ENCODE assay signal across 8 mouse cellular contexts in genomic region chr1:182539023-182539940, GRCm38 (mm10). TPM values are rescaled to one million over a fixed set of nuclear protein-coding genes. Genes with fewer than 3 reads are reported as not detected.
DNase-seq lines count a peak whose midpoint lies in the region; ATAC-seq and TF ChIP-seq lines count a peak whose summit lies in the region.

No protein-coding gene starts in this region.

- WGBS in heart, embryonic 12.5 days: 19% methylated on average over 9 of the region's 9 CpGs
- 17% methylated on average over 9 of the region's 9 CpGs for WGBS in kidney, embryonic 15.5 days
- WGBS in limb, embryonic 15.5 days: 19% methylated on average over 9 of the region's 9 CpGs
- 17% methylated on average over 9 of the region's 9 CpGs for WGBS in midbrain, embryonic 16.5 days

- peak overlapping the region; percentile 66 for H3K4me2 ChIP-seq in heart, embryonic 12.5 days
- H3K4me2 ChIP-seq in kidney, embryonic 15.5 days: peak overlapping the region; percentile 65
- peak overlapping the region; percentile 54 for H3K4me2 ChIP-seq in limb, embryonic 15.5 days
- peak overlapping the region; percentile 60 for H3K4me2 ChIP-seq in midbrain, embryonic 16.5 days (ENCODE audit: low read length)

- no peaks in the 10 kb centered on the region for H3K27me3 ChIP-seq in heart, embryonic 12.5 days (replicated peaks)
- H3K27me3 ChIP-seq in kidney, embryonic 15.5 days: no peaks in the 10 kb centered on the region
- no peaks in the 10 kb centered on the region for H3K27me3 ChIP-seq in limb, embryonic 15.5 days
- H3K27me3 ChIP-seq in midbrain, embryonic 16.5 days (ENCODE audit: control insufficient read depth, insufficient read depth, low read depth, low read length): no peaks in the 10 kb centered on the region

- peak; percentile 88 for DNase-seq in CD4-positive helper T cell, adult 2 months (ENCODE audit: low read depth, low spot score)
- DNase-seq in brain, adult 2 months (ENCODE audit: low read depth, low spot score): peak; percentile 95
- DNase-seq in spleen, postnatal 4 days (ENCODE audit: low spot score in 2 of 2): peak; percentile 58 to 77

- H3K4me3 ChIP-seq in embryonic fibroblast, embryonic 13.5 days (ENCODE audit: insufficient read depth, low read length): peak overlapping the region; percentile 5; the same call in 1 of the 2 replicates
- H3K4me3 ChIP-seq in heart, embryonic 12.5 days: peak overlapping the region; percentile 42
- H3K4me3 ChIP-seq in kidney, embryonic 15.5 days (replicated peaks): peak overlapping the region; percentile 44
- peak overlapping the region; percentile 37 for H3K4me3 ChIP-seq in limb, embryonic 15.5 days
- peak overlapping the region; percentile 39 for H3K4me3 ChIP-seq in midbrain, embryonic 16.5 days (ENCODE audit: low read depth, low read length)

- no peaks in the 10 kb centered on the region for H3K36me3 ChIP-seq in heart, embryonic 12.5 days
- no peaks in the 10 kb centered on the region for H3K36me3 ChIP-seq in kidney, embryonic 15.5 days
- no peaks in the 10 kb centered on the region for H3K36me3 ChIP-seq in limb, embryonic 15.5 days
- no peaks in the 10 kb centered on the region for H3K36me3 ChIP-seq in midbrain, embryonic 16.5 days (ENCODE audit: control insufficient read depth, insufficient read depth, low read length)

- no peak overlapping the region for H3K27ac ChIP-seq in embryonic fibroblast, embryonic 13.5 days (ENCODE audit: insufficient read depth, low read length)
- no peak overlapping the region for H3K27ac ChIP-seq in heart, embryonic 12.5 days (ENCODE audit: poor library complexity, severe bottlenecking)
- no peak overlapping the region for H3K27ac ChIP-seq in kidney, embryonic 15.5 days
- H3K27ac ChIP-seq in limb, embryonic 15.5 days: peak overlapping the region; percentile 38; the same call in 1 of the 2 replicates
- peak overlapping the region; percentile 72 for H3K27ac ChIP-seq in midbrain, embryonic 16.5 days (ENCODE audit: low read length)

- no peak for TF ChIP-seq CTCF in embryonic fibroblast, embryonic 13.5 days (IDR thresholded peaks at IDR 0.05; ENCODE audit: borderline replicate concordance, insufficient read depth, low read length)

- 0 out of 2 replicates have a peak, but pooled peaks have one; percentile 39 for ATAC-seq in heart, embryonic 12.5 days (ENCODE audit: insufficient number of reproducible peaks, low FRiP score)
- ATAC-seq in kidney, embryonic 15.5 days (replicated peaks; ENCODE audit: low FRiP score): peak; percentile 82
- ATAC-seq in limb, embryonic 15.5 days (ENCODE audit: insufficient number of reproducible peaks, low FRiP score, low TSS enrichment, low read depth): no peak
- peak; percentile 93 for ATAC-seq in midbrain, embryonic 16.5 days

- peak; percentile 36; the same call in 1 of the 2 replicates for TF ChIP-seq POLR2A in embryonic fibroblast, embryonic 13.5 days (IDR thresholded peaks at IDR 0.05; ENCODE audit: low read depth, low read length)

- peaks cover 12% of the 10 kb centered on the region for H3K4me1 ChIP-seq in embryonic fibroblast, embryonic 13.5 days (ENCODE audit: control insufficient read depth, insufficient read depth, low read length)
- H3K4me1 ChIP-seq in heart, embryonic 12.5 days (replicated peaks): 0 out of 2 replicates have a peak, but pooled peaks cover 10% of the 10 kb centered on the region
- peaks cover 5% of the 10 kb centered on the region for H3K4me1 ChIP-seq in kidney, embryonic 15.5 days
- H3K4me1 ChIP-seq in limb, embryonic 15.5 days: peaks cover 6% of the 10 kb centered on the region
- peaks cover 4% of the 10 kb centered on the region; the same call in 1 of the 2 replicates for H3K4me1 ChIP-seq in midbrain, embryonic 16.5 days (ENCODE audit: control insufficient read depth, insufficient read depth, low read length)

- peak overlapping the region; percentile 62 for H3K9ac ChIP-seq in heart, embryonic 12.5 days
- H3K9ac ChIP-seq in kidney, embryonic 15.5 days: peak overlapping the region; percentile 44
- peak overlapping the region; percentile 39; the same call in 1 of the 2 replicates for H3K9ac ChIP-seq in limb, embryonic 15.5 days
- H3K9ac ChIP-seq in midbrain, embryonic 16.5 days (ENCODE audit: low read depth, low read length): peak overlapping the region; percentile 67

- 0 out of 2 replicates have a peak, but pooled peaks cover 4% of the 10 kb centered on the region for H3K9me3 ChIP-seq in heart, embryonic 12.5 days (replicated peaks)
- no peaks in the 10 kb centered on the region for H3K9me3 ChIP-seq in kidney, embryonic 15.5 days (replicated peaks)
- no peaks in the 10 kb centered on the region for H3K9me3 ChIP-seq in limb, embryonic 15.5 days
- no peaks in the 10 kb centered on the region for H3K9me3 ChIP-seq in midbrain, embryonic 16.5 days (replicated peaks; ENCODE audit: control insufficient read depth, low read length, poor library complexity, severe bottlenecking)

RNA-seq across cellular contexts. Expression of gene Capn2, which starts 21.9 kb away (rescaled TPM):
- 244 and 338 TPM in 2 replicates for polyA plus RNA-seq in embryonic fibroblast, embryonic 13.5 days (2011; ENCODE audit: insufficient read length, low read depth, missing spikeins)
- 119 and 123 TPM in 2 replicates for polyA plus RNA-seq in heart, embryonic 12.5 days (2016; fragmentation: Nextera tagmentation; extraction: Ambion mirVana)
- 119 and 126 TPM in 2 replicates for polyA plus RNA-seq in kidney, embryonic 15.5 days (2015; fragmentation: Nextera tagmentation; extraction: Ambion mirVana)
- 150 and 151 TPM in 2 replicates for polyA plus RNA-seq in limb, embryonic 15.5 days (2015; fragmentation: Nextera tagmentation; extraction: Ambion mirVana)
- polyA plus RNA-seq in midbrain, embryonic 16.5 days (2015; fragmentation: Nextera tagmentation; extraction: Ambion mirVana): 84.5 and 89.8 TPM in 2 replicates

RNA-seq across cellular contexts. Expression of gene Capn8, which starts 25.5 kb away (rescaled TPM):
- polyA plus RNA-seq in embryonic fibroblast, embryonic 13.5 days (2011; ENCODE audit: insufficient read length, low read depth, missing spikeins): not detected in 2 replicates
- polyA plus RNA-seq in heart, embryonic 12.5 days (2016; fragmentation: Nextera tagmentation; extraction: Ambion mirVana): not detected in 2 replicates
- 0.19 TPM in 1 of 2 replicates, not detected in the other for polyA plus RNA-seq in kidney, embryonic 15.5 days (2015; fragmentation: Nextera tagmentation; extraction: Ambion mirVana)
- polyA plus RNA-seq in limb, embryonic 15.5 days (2015; fragmentation: Nextera tagmentation; extraction: Ambion mirVana): 0.07 TPM in 1 of 2 replicates, not detected in the other
- polyA plus RNA-seq in midbrain, embryonic 16.5 days (2015; fragmentation: Nextera tagmentation; extraction: Ambion mirVana): 0.14 and 0.21 TPM in 2 replicates

Comparison
In these comparisons a context has a peak if more than half of its experiments do, and no peak if none do; other contexts are left out.
1. H3K27ac ChIP-seq: peak in limb, embryonic 15.5 days (single experiment) and midbrain, embryonic 16.5 days (single experiment); none in embryonic fibroblast, embryonic 13.5 days (single experiment), heart, embryonic 12.5 days (single experiment) and kidney, embryonic 15.5 days (single experiment).
2. Peak in every context shown above with its lines, with median percentiles within 50 percentile points of each other: DNase-seq, H3K4me3 ChIP-seq, H3K4me2 ChIP-seq and H3K9ac ChIP-seq.